Mouse (Mus musculus): ENCODE results near the gene Ccdc87. TPM values are rescaled to one million over a fixed set of nuclear protein-coding genes. Genes with fewer than 3 reads are reported as not detected.
"Not testable (repeated sequence)": the region's sequence is repeated elsewhere in the genome, so short reads cannot be mapped to it uniquely, and the experiment has no call there.

The Ccdc87 gene
- polyA plus RNA-seq, 1 experiment from 2014 or later, result 0.26 TPM

- DNase-seq (ENCODE audit: low read depth, low spot score) (peak; percentile 91), ATAC-seq (peak; percentile 97)
- H3K27me3 ChIP-seq, result no peaks in the 10 kb centered on the region
- CTCF ChIA-PET, result interaction anchor here (1.0 to 2.5 kb wide), 3 partner anchors 27 to 53 kb away, joined by 3 to 9 read pairs (median 4); partner anchors contain the start of genes Ccdc87 and Ccs
- POLR2A ChIA-PET, result interaction anchor here (0.7 to 2.1 kb wide), 4 partner anchors 8 to 45 kb away, joined by 3 to 6 read pairs (median 4); partner anchors contain the start of gene Rbm4
- no peak for TF ChIP-seq CTCF (IDR thresholded peaks at IDR 0.05)
- in situ Hi-C loops (cut with MboI; ENCODE audit: low pct_unique_long_range_greater_than_20kb), result no loop called here
Measured at GRCm38 (mm10) chr19:4811063-4811908, 27.9 kb upstream of the Ccdc87 start, which contains the start of the genes Gm21992 and Rbm14. Gm21992 (minus strand) TSS chr19:4811612. Rbm14 (minus strand) TSS chr19:4811634.

GRCm38 (mm10) chr19:4811909-4812242, 27.3 kb upstream of the Ccdc87 start:
- ChIA-PET CTCF (interaction anchor here (1.0 to 2.5 kb wide), 6 partner anchors 9 to 54 kb away, joined by 3 to 9 read pairs (median 5); partner anchors contain the start of genes Ccdc87 and Ccs), POLR2A (interaction anchor here (0.5 to 2.1 kb wide), 4 partner anchors 9 to 18 kb away, joined by 4 to 10 read pairs (median 5); partner anchors contain the start of gene Rbm4)
- no peaks in the 10 kb centered on the region for H3K27me3 ChIP-seq
- DNase-seq (ENCODE audit: low read depth, low spot score) (no peak), ATAC-seq (no peak)
- in situ Hi-C loops (cut with MboI; ENCODE audit: low pct_unique_long_range_greater_than_20kb), result no loop called here
- no peak for TF ChIP-seq CTCF (IDR thresholded peaks at IDR 0.05)

GRCm38 (mm10) chr19:4812334-4812949, 26.7 kb upstream of the Ccdc87 start:
- POLR2A ChIA-PET, result interaction anchor here (0.5 to 2.1 kb wide), 4 partner anchors 8 to 14 kb away, joined by 4 to 10 read pairs (median 5); no protein-coding TSS in a partner anchor
- CTCF ChIA-PET, result interaction anchor here (0.9 to 2.5 kb wide), 9 partner anchors 8 to 185 kb away, joined by 3 to 9 read pairs (median 4); partner anchors contain the start of genes Ccdc87 and Ccs
- in situ Hi-C loops (cut with MboI; ENCODE audit: low pct_unique_long_range_greater_than_20kb), result not testable (repeated sequence)

GRCm38 (mm10) chr19:4813015-4813414, 26.2 kb upstream of the Ccdc87 start:
- TF ChIP-seq CTCF (IDR thresholded peaks at IDR 0.05), result peak; percentile 1
- ATAC-seq (no peak), DNase-seq (ENCODE audit: low read depth, low spot score) (no peak)

More at GRCm38 (mm10) chr19:4812334-4812949, 26.7 kb upstream of the Ccdc87 start:
- H3K27me3 ChIP-seq; DNase-seq (ENCODE audit: low read depth, low spot score); ATAC-seq: not testable (repeated sequence)

GRCm38 (mm10) chr19:4817182-4817835, 21.9 kb upstream of the Ccdc87 start:
- no peaks in the 10 kb centered on the region for H3K27me3 ChIP-seq
- in situ Hi-C loops (cut with MboI; ENCODE audit: low pct_unique_long_range_greater_than_20kb), result no loop called here
- POLR2A ChIA-PET, result no interaction called here
- no peak for TF ChIP-seq CTCF (IDR thresholded peaks at IDR 0.05)
- ATAC-seq, result no peak
- DNase-seq (ENCODE audit: low read depth, low spot score), result no peak
- CTCF ChIA-PET, result no interaction called here

More at GRCm38 (mm10) chr19:4813015-4813414, 26.2 kb upstream of the Ccdc87 start:
- CTCF ChIA-PET, result interaction anchor here (0.9 to 2.5 kb wide), 8 partner anchors 8 to 186 kb away, joined by 3 to 9 read pairs (median 4); partner anchors contain the start of genes Ccdc87 and Ccs
- in situ Hi-C loops (cut with MboI; ENCODE audit: low pct_unique_long_range_greater_than_20kb), result no loop called here
- POLR2A ChIA-PET, result interaction anchor here (0.6 to 1.0 kb wide), 2 partner anchors 11 to 13 kb away, joined by 4 to 6 read pairs; no protein-coding TSS in a partner anchor
- no peaks in the 10 kb centered on the region for H3K27me3 ChIP-seq

GRCm38 (mm10) chr19:4820678-4821303, 18.4 kb upstream of the Ccdc87 start:
- ATAC-seq, result no peak
- no peak for DNase-seq (ENCODE audit: low read depth, low spot score)
- no peak for TF ChIP-seq CTCF (IDR thresholded peaks at IDR 0.05)
- POLR2A ChIA-PET, result interaction anchor here (0.7 to 1.2 kb wide), 2 partner anchors 9 to 87 kb away, joined by 3 to 6 read pairs; partner anchors contain the start of genes Gm21992 and Rbm14
- no peaks in the 10 kb centered on the region for H3K27me3 ChIP-seq
- in situ Hi-C loops (cut with MboI; ENCODE audit: low pct_unique_long_range_greater_than_20kb), result no loop called here
- CTCF ChIA-PET, result interaction anchor here (0.9 to 1.2 kb wide), 2 partner anchors 8 to 12 kb away, joined by 3 read pairs; no protein-coding TSS in a partner anchor

- POLR2A ChIA-PET, result no interaction called here
- DNase-seq (ENCODE audit: low read depth, low spot score), result no peak
- no peak for ATAC-seq
- in situ Hi-C loops (cut with MboI; ENCODE audit: low pct_unique_long_range_greater_than_20kb), result no loop called here
- no peaks in the 10 kb centered on the region for H3K27me3 ChIP-seq
- TF ChIP-seq CTCF (IDR thresholded peaks at IDR 0.05), result no peak
- CTCF ChIA-PET, result no interaction called here
Measured at GRCm38 (mm10) chr19:4828444-4829114, 10.6 kb upstream of the Ccdc87 start.

- ChIA-PET CTCF (interaction anchor here (1.3 kb wide), 1 partner anchor 27 kb away, joined by 3 read pairs; no protein-coding TSS in a partner anchor), POLR2A (no interaction called here)
- H3K27me3 ChIP-seq, result no peaks in the 10 kb centered on the region
- DNase-seq (ENCODE audit: low read depth, low spot score) (no peak), ATAC-seq (no peak)
- in situ Hi-C loops (cut with MboI; ENCODE audit: low pct_unique_long_range_greater_than_20kb), result no loop called here
- TF ChIP-seq CTCF (IDR thresholded peaks at IDR 0.05), result no peak
Measured at GRCm38 (mm10) chr19:4829156-4829555, 10.0 kb upstream of the Ccdc87 start.

- CTCF ChIA-PET, result interaction anchor here (1.8 kb wide), 1 partner anchor 11 kb away, joined by 5 read pairs; no protein-coding TSS in a partner anchor
- H3K27me3 ChIP-seq, result no peaks in the 10 kb centered on the region
- in situ Hi-C loops (cut with MboI; ENCODE audit: low pct_unique_long_range_greater_than_20kb), result no loop called here
- ATAC-seq (no peak), DNase-seq (ENCODE audit: low read depth, low spot score) (no peak)
- POLR2A ChIA-PET, result no interaction called here
- TF ChIP-seq CTCF (IDR thresholded peaks at IDR 0.05), result no peak
Measured at GRCm38 (mm10) chr19:4833977-4834376, 5.2 kb upstream of the Ccdc87 start.

All from Patski (cell line).